Mouse (Mus musculus) myocyte (in vitro differentiated cells): ENCODE data around the gene Snap91. TPM values are rescaled to one million over a fixed set of nuclear protein-coding genes. Genes with fewer than 3 reads are reported as not detected.

Experiments used
- H3K27me3 ChIP-seq: one replicate; pipeline ENCODE4 v1.6.1; 2011; ENCODE audit not compliant: control insufficient read depth, insufficient read depth, insufficient read length
- H3K36me3 ChIP-seq: one replicate; pipeline ENCODE4 v1.6.1; 2011; ENCODE audit not compliant: control insufficient read depth, insufficient read depth
- H3K4me2 ChIP-seq: one replicate; pipeline ENCODE4 v1.6.1; 2011; ENCODE audit warnings: low read depth, control low read depth
- H3K4me3 ChIP-seq: one replicate; pipeline ENCODE4 v1.5.1; 2011; ENCODE audit warnings: mild to moderate bottlenecking, control low read depth, moderate library complexity
- H3K79me2 ChIP-seq: one replicate; pipeline ENCODE4 v1.6.1; 2011; ENCODE audit not compliant: control insufficient read depth, insufficient read depth
- H3ac ChIP-seq: one replicate; pipeline ENCODE4 v1.6.1; 2011; ENCODE audit not compliant: control insufficient read depth, insufficient read length
- CEBPB ChIP-seq: IDR thresholded peaks from 2 replicates; pipeline ENCODE4 v1.6.1; 2011; ENCODE audit warnings: mild to moderate bottlenecking, moderate library complexity; ENCODE audit not compliant: poor library complexity, insufficient read depth, severe bottlenecking
- E2F4 ChIP-seq: IDR thresholded peaks from one replicate; pipeline ENCODE4 v1.6.1; 2011; ENCODE audit warnings: mild to moderate bottlenecking, control low read depth, moderate library complexity; ENCODE audit not compliant: insufficient read depth
- MAX ChIP-seq: IDR thresholded peaks from one replicate; pipeline ENCODE4 v1.6.1; 2011; ENCODE audit warnings: low read depth, mild to moderate bottlenecking, control low read depth
- MYOD1 ChIP-seq, 3 experiments: IDR thresholded peaks; one replicate each; pipeline ENCODE4 v1.6.1; 2011; ENCODE audit warnings: control low read depth in 2 of 3, low read depth in 2 of 3, mild to moderate bottlenecking in 2 of 3, moderate library complexity in 1 of 3; ENCODE audit not compliant: insufficient read length in 2 of 3, control insufficient read depth in 1 of 3
- MYOG ChIP-seq, 3 experiments: IDR thresholded peaks; one replicate each; pipeline ENCODE4 v1.6.1; 2011; ENCODE audit warnings: control low read depth in 2 of 3, low read depth in 2 of 3, mild to moderate bottlenecking in 2 of 3; ENCODE audit not compliant: insufficient read length in 2 of 3, control insufficient read depth in 1 of 3, insufficient read depth in 1 of 3
- POLR2A ChIP-seq: IDR thresholded peaks from one replicate; pipeline ENCODE4 v1.6.1; 2011; ENCODE audit warnings: low read depth, mild to moderate bottlenecking, control low read depth, moderate library complexity; ENCODE audit not compliant: insufficient read length
- POLR2AphosphoS2 ChIP-seq: IDR thresholded peaks from one replicate; pipeline ENCODE4 v1.6.1; 2011; ENCODE audit warnings: low read depth, control low read depth; ENCODE audit not compliant: insufficient read length
- REST ChIP-seq: IDR thresholded peaks from one replicate; pipeline ENCODE4 v1.6.1; 2011; ENCODE audit warnings: mild to moderate bottlenecking, control low read depth, moderate library complexity; ENCODE audit not compliant: insufficient read depth, insufficient read length
- SRF ChIP-seq: IDR thresholded peaks from one replicate; pipeline ENCODE4 v1.6.1; 2011; ENCODE audit warnings: low read depth; ENCODE audit not compliant: control insufficient read depth, insufficient read length
- TCF12 ChIP-seq: IDR thresholded peaks from one replicate; pipeline ENCODE4 v1.6.1; 2011; ENCODE audit warnings: mild to moderate bottlenecking, control low read depth; ENCODE audit not compliant: poor library complexity, insufficient read depth, severe bottlenecking
- TCF3 ChIP-seq: IDR thresholded peaks from one replicate; pipeline ENCODE4 v1.6.1; 2011; ENCODE audit warnings: low read depth, control low read depth; ENCODE audit not compliant: insufficient read length
- USF1 ChIP-seq: IDR thresholded peaks from one replicate; pipeline ENCODE4 v1.6.1; 2011; ENCODE audit warnings: low read depth, mild to moderate bottlenecking, control low read depth, moderate library complexity
- polyA plus RNA-seq: library from polyadenylated mRNA; unstranded; fragments of >200 nt; fragmentation: generic; extraction: Trizol; gene quantifications from one replicate; pipeline ENCODE4 v1.2.1, GENCODE M21; 2012; ENCODE audit warnings: missing spikeins

The Snap91 gene
- polyA plus RNA-seq, 1 experiment = not detected

DNA sequence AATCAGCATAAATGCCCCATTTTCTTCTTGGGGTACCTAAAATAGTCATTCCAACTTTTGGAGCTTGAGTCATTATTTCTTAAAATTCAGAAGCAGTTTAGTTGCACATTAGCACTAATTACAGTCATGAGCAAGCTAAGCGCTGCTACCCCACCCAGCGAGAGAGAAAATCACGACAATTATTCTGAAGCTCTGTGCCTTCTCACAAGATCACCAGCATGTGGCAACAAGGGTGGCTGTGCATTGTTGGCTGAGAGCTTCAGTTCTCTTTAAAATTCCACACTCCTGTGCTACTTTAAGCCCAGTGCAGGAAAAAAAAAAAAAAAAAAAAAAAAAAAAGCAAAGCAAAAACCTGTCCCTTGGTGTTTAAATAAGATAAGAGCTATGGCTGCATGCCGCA, 22.4 kb downstream of the Snap91 start:
- H3K4me3 ChIP-seq = no peak overlapping the region
- no peaks in the 10 kb centered on the region for H3K79me2 ChIP-seq
- TF ChIP-seq POLR2AphosphoS2 (no peak), E2F4 (no peak), MAX (no peak), TCF3 (no peak), CEBPB (no peak), REST (no peak), MYOG (IDR thresholded peaks at IDR 0.05; ENCODE audit: control insufficient read depth in 1 of 3, insufficient read depth in 1 of 3, insufficient read length in 2 of 3, low read depth in 2 of 3) (no peak), TCF12 (no peak), POLR2A (no peak), MYOD1 (IDR thresholded peaks at IDR 0.05; ENCODE audit: control insufficient read depth in 1 of 3, insufficient read length in 2 of 3, low read depth in 2 of 3) (no peak), USF1 (no peak), SRF (no peak)
- no peak overlapping the region for H3ac ChIP-seq
- no peaks in the 10 kb centered on the region for H3K36me3 ChIP-seq
- H3K4me2 ChIP-seq = no peak overlapping the region
- peaks cover 4% of the 10 kb centered on the region for H3K27me3 ChIP-seq

DNA sequence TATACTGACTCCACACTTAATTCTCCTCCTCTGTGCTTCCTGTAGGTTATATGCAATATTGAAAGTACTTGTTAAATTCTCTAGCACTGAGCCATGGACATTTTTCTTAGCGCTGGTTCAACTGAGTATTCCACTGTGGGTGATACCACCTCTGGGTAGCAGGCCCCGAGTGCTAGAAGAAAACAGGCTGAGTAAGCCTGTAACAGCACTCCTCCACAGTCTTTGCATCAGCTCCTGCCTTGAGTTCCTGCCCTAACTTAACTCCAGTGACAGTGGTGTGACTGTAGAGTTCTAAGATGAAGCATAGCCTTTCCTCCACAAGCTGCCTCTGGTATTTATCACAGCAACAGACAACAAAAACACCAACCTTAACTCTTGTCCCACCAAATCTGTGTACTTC, 22.8 kb downstream of the Snap91 start:
- no peaks in the 10 kb centered on the region for H3K79me2 ChIP-seq
- no peak overlapping the region for H3ac ChIP-seq
- peaks cover 4% of the 10 kb centered on the region for H3K27me3 ChIP-seq
- no peak overlapping the region for H3K4me3 ChIP-seq
- H3K36me3 ChIP-seq = no peaks in the 10 kb centered on the region
- TF ChIP-seq TCF3 = no peak
- no peak overlapping the region for H3K4me2 ChIP-seq

DNA sequence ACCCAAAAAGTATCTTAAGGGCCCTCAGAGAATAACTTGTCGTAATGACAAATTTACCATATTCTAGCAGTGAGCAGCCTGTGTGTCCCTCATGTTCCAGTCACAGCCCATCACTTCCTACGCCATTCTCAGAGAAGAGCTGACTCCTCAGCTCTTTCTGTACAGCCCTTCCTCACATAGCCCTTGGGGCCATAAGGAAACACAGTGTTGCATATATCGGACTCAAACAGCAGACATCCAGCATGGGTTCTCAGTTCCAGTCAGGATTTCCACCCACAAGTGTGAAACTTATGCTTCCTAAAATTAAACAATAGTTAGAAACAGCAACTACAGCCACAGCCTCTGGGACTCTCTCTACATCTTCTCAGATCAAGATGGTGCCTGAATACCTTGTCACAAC, 27.6 kb downstream of the Snap91 start:
- Histone ChIP-seq H3K4me2 (no peak overlapping the region), H3K27me3 (peaks cover 4% of the 10 kb centered on the region), H3K79me2 (no peaks in the 10 kb centered on the region), H3K4me3 (no peak overlapping the region), H3ac (no peak overlapping the region), H3K36me3 (no peaks in the 10 kb centered on the region)
- TF ChIP-seq REST (no peak), USF1 (no peak), CEBPB (no peak), MAX (no peak), TCF12 (no peak)

GRCm38 (mm10) chr9:86851689-86852088, 28.8 kb downstream of the Snap91 start:
- Histone ChIP-seq H3K36me3 (no peaks in the 10 kb centered on the region), H3ac (no peak overlapping the region), H3K4me3 (no peak overlapping the region), H3K4me2 (no peak overlapping the region), H3K27me3 (peaks cover 4% of the 10 kb centered on the region), H3K79me2 (no peaks in the 10 kb centered on the region)
- TF ChIP-seq SRF (no peak), MAX (no peak), POLR2A (no peak), TCF12 (no peak), MYOD1 (IDR thresholded peaks at IDR 0.05; ENCODE audit: control insufficient read depth in 1 of 3, insufficient read length in 2 of 3, low read depth in 2 of 3) (no peak), CEBPB (no peak), MYOG (IDR thresholded peaks at IDR 0.05; ENCODE audit: control insufficient read depth in 1 of 3, insufficient read depth in 1 of 3, insufficient read length in 2 of 3, low read depth in 2 of 3) (no peak), TCF3 (no peak), USF1 (no peak), POLR2AphosphoS2 (no peak), E2F4 (no peak), REST (no peak)

DNA sequence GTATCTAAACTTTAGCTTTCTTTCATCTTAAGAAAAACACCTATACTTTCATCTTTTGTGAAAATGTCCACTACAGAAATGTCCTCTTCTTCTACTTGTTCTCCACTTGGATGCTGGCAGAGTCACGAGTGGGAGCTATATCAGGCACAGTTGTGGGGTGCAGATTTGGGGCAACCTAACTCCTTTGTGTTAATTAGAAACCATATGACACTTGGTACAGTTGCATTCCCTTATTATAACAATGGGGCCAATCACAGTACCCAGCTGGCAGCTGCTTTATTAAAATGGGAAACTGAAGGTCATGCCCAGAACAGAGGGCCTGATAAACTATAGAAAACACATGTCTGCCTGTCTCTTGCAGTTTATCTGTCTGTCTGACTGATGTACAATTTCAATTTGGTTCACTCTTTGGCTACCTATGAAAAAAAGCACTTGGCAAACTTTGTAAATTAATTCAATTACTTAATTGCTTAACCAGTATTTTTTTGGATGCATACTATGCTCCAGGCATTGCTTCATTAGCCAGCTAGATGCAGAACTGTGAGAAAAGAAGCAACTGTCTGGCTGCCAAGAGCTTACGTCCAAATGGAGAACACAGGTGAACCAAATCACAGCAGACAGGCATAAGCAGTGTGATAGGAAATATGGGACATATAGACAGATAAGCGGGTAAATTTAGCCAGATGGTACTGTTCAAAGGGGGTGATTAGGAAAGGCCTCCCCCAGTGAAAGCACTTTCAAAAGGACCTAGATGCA, 29.8 kb downstream of the Snap91 start:
- no peak overlapping the region for H3ac ChIP-seq
- H3K4me2 ChIP-seq = no peak overlapping the region
- H3K79me2 ChIP-seq = no peaks in the 10 kb centered on the region
- TF ChIP-seq TCF3 (no peak), MYOD1 (IDR thresholded peaks at IDR 0.05; ENCODE audit: control insufficient read depth in 1 of 3, insufficient read length in 2 of 3, low read depth in 2 of 3) (no peak), MYOG (IDR thresholded peaks at IDR 0.05; ENCODE audit: control insufficient read depth in 1 of 3, insufficient read depth in 1 of 3, insufficient read length in 2 of 3, low read depth in 2 of 3) (no peak), REST (no peak), USF1 (no peak), SRF (no peak), POLR2A (no peak), CEBPB (no peak), TCF12 (no peak), MAX (no peak), POLR2AphosphoS2 (no peak), E2F4 (no peak)
- no peaks in the 10 kb centered on the region for H3K36me3 ChIP-seq
- H3K4me3 ChIP-seq = no peak overlapping the region
- peaks cover under 1% of the 10 kb centered on the region for H3K27me3 ChIP-seq
